Mouse (Mus musculus) heart, embryonic 11.5 days (tissue): ENCODE measurements at regions not wholly inside any gene's neighbourhood (a gene's known extent, or its start where the extent isn't known, plus 50 kb on each side); places are given as distances from the start of the nearest gene placed in this dataset.

Source experiments
- ATAC-seq: fragments of 200-750 bp; cut with Nextera tagmentation; replicated peaks from 2 replicates; pipeline ENCODE4 v1.8.0; 2017; ENCODE audit warnings: moderate library complexity; ENCODE audit not compliant: insufficient number of reproducible peaks, low FRiP score, low TSS enrichment
- H3K27ac ChIP-seq: fragments of 300-500 bp; sonication (generic); 2 replicates; pipeline ENCODE4 v1.5.1; 2014; ENCODE audit warnings: mild to moderate bottlenecking, low read depth, low read length
- H3K27me3 ChIP-seq: fragments of 300-500 bp; sonication (generic); 2 replicates; pipeline ENCODE4 v1.6.1; 2014; ENCODE audit warnings: mild to moderate bottlenecking, low read length, mixed read lengths; ENCODE audit not compliant: control insufficient read depth, insufficient read depth
- H3K36me3 ChIP-seq: fragments of 300-500 bp; sonication (generic); 2 replicates; pipeline ENCODE4 v1.6.1; 2014; ENCODE audit warnings: mild to moderate bottlenecking, low read length, moderate library complexity, mixed read lengths; ENCODE audit not compliant: control insufficient read depth, insufficient read depth
- H3K4me1 ChIP-seq: fragments of 300-500 bp; sonication (generic); 2 replicates; pipeline ENCODE4 v1.6.1; 2014; ENCODE audit warnings: low read length; ENCODE audit not compliant: control insufficient read depth, insufficient read depth
- H3K4me2 ChIP-seq: fragments of 300-500 bp; sonication (generic); 2 replicates; pipeline ENCODE4 v1.6.1; 2014; ENCODE audit warnings: mild to moderate bottlenecking, moderate library complexity
- H3K4me3 ChIP-seq: fragments of 300-500 bp; sonication (generic); 2 replicates; pipeline ENCODE4 v1.5.1; 2014; ENCODE audit warnings: low read depth, low read length
- H3K9ac ChIP-seq: fragments of 300-500 bp; sonication (generic); 2 replicates; pipeline ENCODE4 v1.6.1; 2014; ENCODE audit warnings: mild to moderate bottlenecking, low read depth, low read length, moderate library complexity
- H3K9me3 ChIP-seq: fragments of 300-500 bp; sonication (generic); replicated peaks from 2 replicates; pipeline ENCODE4 v1.6.1; 2016; ENCODE audit warnings: low read length; ENCODE audit not compliant: control insufficient read depth
- WGBS: fragments of 180-500 bp; shearing (Covaris S2); extraction: QIAGEN DNeasy Blood & Tissue Kit; methylation state at CpG from one replicate; pipeline ENCODE4 v1.1.7; 2014; ENCODE audit not compliant: insufficient replicate concordance; 5-methylcytosine and 5-hydroxymethylcytosine counted together

- H3K4me3 ChIP-seq: no peak overlapping the region
- no peak for ATAC-seq
- H3K9ac ChIP-seq: no peak overlapping the region
- H3K4me2 ChIP-seq: no peak overlapping the region
- H3K36me3 ChIP-seq: no peaks in the 10 kb centered on the region
- H3K4me1 ChIP-seq: no peaks in the 10 kb centered on the region
- whole genome bisulfite sequencing: 49% methylated on average over 3 of the region's 3 CpGs
- no peak overlapping the region for H3K27ac ChIP-seq
- H3K9me3 ChIP-seq: peaks cover 4% of the 10 kb centered on the region; the same call in 1 of the 2 replicates
- H3K27me3 ChIP-seq: no peaks in the 10 kb centered on the region
Observed at GRCm38 (mm10) chr6:51667022-51667421, 143.3 kb downstream of the Snx10 start.

GRCm38 (mm10) chr6:51675342-51675945 lies 151.7 kb downstream of the Snx10 start:
- Histone ChIP-seq H3K4me1 (no peaks in the 10 kb centered on the region), H3K9ac (no peak overlapping the region), H3K4me3 (no peak overlapping the region), H3K4me2 (no peak overlapping the region), H3K27ac (no peak overlapping the region), H3K27me3 (no peaks in the 10 kb centered on the region), H3K9me3 (no peaks in the 10 kb centered on the region), H3K36me3 (no peaks in the 10 kb centered on the region)
- 88% methylated on average over 13 of the region's 13 CpGs for WGBS
- ATAC-seq: no peak

GRCm38 (mm10) chr6:51677162-51677996 lies 153.7 kb downstream of the Snx10 start:
- ATAC-seq: no peak
- Histone ChIP-seq H3K4me3 (no peak overlapping the region), H3K27me3 (no peaks in the 10 kb centered on the region), H3K9ac (no peak overlapping the region), H3K4me1 (no peaks in the 10 kb centered on the region), H3K4me2 (no peak overlapping the region), H3K36me3 (no peaks in the 10 kb centered on the region), H3K27ac (no peak overlapping the region), H3K9me3 (no peaks in the 10 kb centered on the region)
- 77% methylated on average over 12 of the region's 12 CpGs for WGBS

- Histone ChIP-seq H3K4me1 (no peaks in the 10 kb centered on the region), H3K4me3 (no peak overlapping the region), H3K36me3 (no peaks in the 10 kb centered on the region), H3K9ac (no peak overlapping the region), H3K9me3 (no peaks in the 10 kb centered on the region), H3K27me3 (no peaks in the 10 kb centered on the region), H3K4me2 (no peak overlapping the region), H3K27ac (no peak overlapping the region)
- no peak for ATAC-seq
- WGBS: 81% methylated on average over 3 of the region's 3 CpGs
Observed at GRCm38 (mm10) chr6:51678743-51679142, 155.0 kb downstream of the Snx10 start.

- no peak for ATAC-seq
- no peak overlapping the region for H3K27ac ChIP-seq
- no peaks in the 10 kb centered on the region for H3K9me3 ChIP-seq
- no peaks in the 10 kb centered on the region for H3K27me3 ChIP-seq
- WGBS: 62% methylated on average over 10 of the region's 10 CpGs
- no peak overlapping the region for H3K9ac ChIP-seq
- H3K4me3 ChIP-seq: no peak overlapping the region
- H3K36me3 ChIP-seq: no peaks in the 10 kb centered on the region
- no peaks in the 10 kb centered on the region for H3K4me1 ChIP-seq
- H3K4me2 ChIP-seq: no peak overlapping the region
Observed at GRCm38 (mm10) chr6:51680239-51680857, 156.6 kb downstream of the Snx10 start.

- WGBS: 84% methylated on average over 5 of the region's 5 CpGs
Observed at GRCm38 (mm10) chr6:51683131-51683530, 159.4 kb downstream of the Snx10 start.

GRCm38 (mm10) chr6:51685651-51686287 lies 162.1 kb downstream of the Snx10 start:
- 55% methylated on average over 8 of the region's 8 CpGs for WGBS
- Histone ChIP-seq H3K4me1 (no peaks in the 10 kb centered on the region), H3K9ac (no peak overlapping the region), H3K4me2 (no peak overlapping the region), H3K4me3 (no peak overlapping the region), H3K36me3 (no peaks in the 10 kb centered on the region), H3K27me3 (no peaks in the 10 kb centered on the region), H3K9me3 (no peaks in the 10 kb centered on the region), H3K27ac (no peak overlapping the region)
- no peak for ATAC-seq

More at GRCm38 (mm10) chr6:51683131-51683530, 159.4 kb downstream of the Snx10 start:
- Histone ChIP-seq H3K4me1 (no peaks in the 10 kb centered on the region), H3K9ac (no peak overlapping the region), H3K9me3 (no peaks in the 10 kb centered on the region), H3K27me3 (no peaks in the 10 kb centered on the region), H3K36me3 (no peaks in the 10 kb centered on the region), H3K4me3 (no peak overlapping the region), H3K4me2 (no peak overlapping the region), H3K27ac (no peak overlapping the region)
- no peak for ATAC-seq

GRCm38 (mm10) chr6:51690795-51691563 lies 167.3 kb downstream of the Snx10 start:
- H3K27me3 ChIP-seq: no peaks in the 10 kb centered on the region
- no peak overlapping the region for H3K4me2 ChIP-seq
- no peak overlapping the region for H3K4me3 ChIP-seq
- no peak for ATAC-seq
- H3K9me3 ChIP-seq: no peaks in the 10 kb centered on the region
- H3K27ac ChIP-seq: no peak overlapping the region
- WGBS: 75% methylated on average over 13 of the region's 13 CpGs
- no peak overlapping the region for H3K9ac ChIP-seq
- H3K4me1 ChIP-seq: no peaks in the 10 kb centered on the region
- no peaks in the 10 kb centered on the region for H3K36me3 ChIP-seq
